Mouse (Mus musculus): ENCODE data around the gene Abhd10. TPM values are rescaled to one million over a fixed set of nuclear protein-coding genes. Genes with fewer than 3 reads are reported as not detected.

Abhd10 gene
- polyA plus RNA-seq, 1 experiment from 2014 or later = 29.3 TPM

DNA sequence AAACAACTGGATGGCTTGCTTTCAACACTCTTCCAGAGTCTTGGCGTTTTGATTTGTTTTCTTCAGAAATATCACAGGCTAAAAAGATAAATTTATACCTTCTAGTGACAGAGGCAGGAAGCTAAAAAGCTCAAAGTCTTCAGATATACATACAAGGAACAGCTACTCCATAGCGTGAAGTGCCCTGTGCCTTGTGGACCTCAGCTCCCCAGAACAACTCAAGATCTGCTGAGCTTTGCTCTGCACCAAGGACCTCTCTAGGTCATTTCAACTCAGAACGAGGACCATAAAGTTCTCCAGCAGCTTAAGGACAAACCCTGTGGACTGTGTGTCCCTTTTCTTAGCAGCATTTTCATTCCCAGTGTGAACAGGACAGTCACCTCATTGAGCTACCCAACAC lies 22.3 kb upstream of the Abhd10 start:
- no peaks in the 10 kb centered on the region for H3K27me3 ChIP-seq (replicated peaks)
- no peaks in the 10 kb centered on the region for H3K4me1 ChIP-seq
- H3K9me3 ChIP-seq = no peaks in the 10 kb centered on the region
- H3K36me3 ChIP-seq = peaks cover 9% of the 10 kb centered on the region; the same call in 1 of the 2 replicates
- H3K9ac ChIP-seq = no peak overlapping the region
- ATAC-seq (ENCODE audit: insufficient read depth, low FRiP score, low read depth) = no peak
- no peak overlapping the region for H3K4me3 ChIP-seq (replicated peaks)
- 88% methylated on average over 3 of the region's 3 CpGs for WGBS
- H3K27ac ChIP-seq = no peak overlapping the region
- H3K4me2 ChIP-seq = no peak overlapping the region

DNA sequence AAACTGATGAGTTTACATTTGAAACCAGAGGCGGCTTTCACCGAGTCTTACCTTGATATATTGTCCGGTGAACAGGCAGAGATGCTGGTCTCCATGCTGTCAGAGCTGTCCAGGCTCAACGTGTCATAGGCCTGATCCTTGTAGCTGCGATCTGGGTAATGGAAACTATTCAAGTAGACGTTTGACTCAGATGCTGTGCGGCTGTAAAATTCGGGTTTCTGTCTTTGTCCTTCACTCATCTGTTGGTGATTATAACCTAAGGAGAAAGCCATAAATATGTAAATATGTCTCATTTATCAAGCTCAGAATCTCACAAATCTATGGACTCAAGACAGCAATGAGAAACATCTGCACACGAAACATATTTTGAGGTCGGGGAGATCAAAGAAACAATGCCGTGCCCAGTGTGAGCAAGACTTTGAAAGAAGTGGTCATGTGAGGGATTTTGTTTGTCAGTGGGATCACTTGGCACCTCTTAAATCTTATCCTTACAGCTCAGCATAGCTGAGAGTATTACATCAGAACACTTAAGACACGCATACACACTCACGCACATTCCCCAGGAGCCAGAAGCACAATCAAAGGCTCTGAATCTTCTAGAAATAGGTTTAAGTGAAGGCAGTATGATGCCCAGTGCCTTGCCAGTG lies 20.2 kb upstream of the Abhd10 start:
- H3K9ac ChIP-seq = no peak overlapping the region
- H3K4me1 ChIP-seq = no peaks in the 10 kb centered on the region
- no peaks in the 10 kb centered on the region for H3K9me3 ChIP-seq
- WGBS = 81% methylated on average over 13 of the region's 13 CpGs
- no peak for ATAC-seq (ENCODE audit: insufficient read depth, low FRiP score, low read depth)
- H3K27ac ChIP-seq = no peak overlapping the region
- H3K27me3 ChIP-seq (replicated peaks) = no peaks in the 10 kb centered on the region
- no peak overlapping the region for H3K4me2 ChIP-seq
- H3K36me3 ChIP-seq = peaks cover 9% of the 10 kb centered on the region; the same call in 1 of the 2 replicates
- H3K4me3 ChIP-seq (replicated peaks) = no peak overlapping the region

GRCm38 (mm10) chr16:45761425-45761824 lies 18.7 kb upstream of the Abhd10 start:
- H3K4me2 ChIP-seq = no peak overlapping the region
- H3K9me3 ChIP-seq = no peaks in the 10 kb centered on the region
- no peak overlapping the region for H3K27ac ChIP-seq
- no peaks in the 10 kb centered on the region for H3K27me3 ChIP-seq (replicated peaks)
- no peaks in the 10 kb centered on the region for H3K4me1 ChIP-seq
- H3K9ac ChIP-seq = no peak overlapping the region
- ATAC-seq (ENCODE audit: insufficient read depth, low FRiP score, low read depth) = no peak
- peaks cover 9% of the 10 kb centered on the region; the same call in 1 of the 2 replicates for H3K36me3 ChIP-seq
- 60% methylated on average over 1 of the region's 1 CpGs for WGBS
- H3K4me3 ChIP-seq (replicated peaks) = no peak overlapping the region

- Histone ChIP-seq H3K9me3 (no peaks in the 10 kb centered on the region), H3K4me2 (no peak overlapping the region), H3K27ac (no peak overlapping the region), H3K4me1 (no peaks in the 10 kb centered on the region), H3K27me3 (replicated peaks) (no peaks in the 10 kb centered on the region), H3K9ac (no peak overlapping the region), H3K36me3 (peaks cover 5% of the 10 kb centered on the region; the same call in 1 of the 2 replicates), H3K4me3 (replicated peaks) (no peak overlapping the region)
- WGBS = 83% methylated on average over 9 of the region's 9 CpGs
- no peak for ATAC-seq (ENCODE audit: insufficient read depth, low FRiP score, low read depth)
Measured at GRCm38 (mm10) chr16:45758726-45759269, 16.0 kb upstream of the Abhd10 start.

- Histone ChIP-seq H3K27me3 (replicated peaks) (no peaks in the 10 kb centered on the region), H3K4me1 (no peaks in the 10 kb centered on the region), H3K4me3 (replicated peaks) (no peak overlapping the region), H3K4me2 (no peak overlapping the region), H3K36me3 (peaks cover 3% of the 10 kb centered on the region; the same call in 1 of the 2 replicates), H3K9ac (no peak overlapping the region), H3K27ac (no peak overlapping the region; the same call in 1 of the 2 replicates), H3K9me3 (no peaks in the 10 kb centered on the region)
- ATAC-seq (ENCODE audit: insufficient read depth, low FRiP score, low read depth) = no peak
- WGBS = 78% methylated on average over 12 of the region's 12 CpGs
Measured at GRCm38 (mm10) chr16:45757421-45758078, 14.8 kb upstream of the Abhd10 start.

- ATAC-seq (ENCODE audit: insufficient read depth, low FRiP score, low read depth) = no peak
- H3K4me2 ChIP-seq = no peak overlapping the region
- H3K9ac ChIP-seq = no peak overlapping the region
- H3K4me1 ChIP-seq = no peaks in the 10 kb centered on the region
- H3K27ac ChIP-seq = no peak overlapping the region
- H3K36me3 ChIP-seq = peaks cover 5% of the 10 kb centered on the region; the same call in 1 of the 2 replicates
- WGBS = 36% methylated on average over 9 of the region's 9 CpGs
- H3K4me3 ChIP-seq (replicated peaks) = no peak overlapping the region
- H3K27me3 ChIP-seq (replicated peaks) = no peaks in the 10 kb centered on the region
- H3K9me3 ChIP-seq = no peaks in the 10 kb centered on the region
Measured at GRCm38 (mm10) chr16:45756855-45757254, 14.1 kb upstream of the Abhd10 start.

DNA sequence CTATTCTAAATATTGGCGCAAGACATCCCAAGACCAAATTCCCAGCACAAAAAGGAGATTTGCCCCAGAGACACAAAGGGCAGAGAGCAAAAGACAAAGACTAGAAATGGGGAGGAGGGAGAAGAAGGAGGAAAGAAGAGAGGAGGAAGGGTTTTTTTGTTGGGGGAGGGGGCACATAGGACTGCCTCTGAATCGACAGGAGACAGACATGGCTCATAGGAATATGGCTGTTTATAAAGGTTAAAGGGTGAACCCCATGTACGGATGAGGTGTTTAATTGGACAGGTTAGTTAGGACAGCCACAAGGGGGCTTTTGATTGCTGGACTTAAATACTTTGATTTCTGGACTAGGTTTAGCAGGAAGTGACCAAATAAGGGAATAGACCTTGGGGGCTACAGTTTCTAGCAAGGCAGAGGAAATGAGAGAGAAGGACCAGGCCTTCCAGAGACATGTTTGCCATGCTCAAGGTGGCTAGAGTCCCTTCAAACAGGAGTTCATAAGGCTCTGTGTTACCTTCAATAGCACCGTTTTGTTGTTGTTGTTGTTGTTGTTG lies 913 bp upstream of the Abhd10 start:
- Histone ChIP-seq H3K4me2 (peak overlapping the region; percentile 57; the same call in 1 of the 2 replicates), H3K27ac (peak overlapping the region; percentile 93; the same call in 1 of the 2 replicates), H3K9ac (no peak overlapping the region), H3K4me1 (peaks cover 7% of the 10 kb centered on the region), H3K4me3 (replicated peaks) (no peak overlapping the region), H3K27me3 (replicated peaks) (no peaks in the 10 kb centered on the region), H3K36me3 (peaks cover 5% of the 10 kb centered on the region; the same call in 1 of the 2 replicates), H3K9me3 (no peaks in the 10 kb centered on the region)
- WGBS = 64% methylated on average over 4 of the region's 4 CpGs
- ATAC-seq (ENCODE audit: insufficient read depth, low FRiP score, low read depth) = no peak

DNA sequence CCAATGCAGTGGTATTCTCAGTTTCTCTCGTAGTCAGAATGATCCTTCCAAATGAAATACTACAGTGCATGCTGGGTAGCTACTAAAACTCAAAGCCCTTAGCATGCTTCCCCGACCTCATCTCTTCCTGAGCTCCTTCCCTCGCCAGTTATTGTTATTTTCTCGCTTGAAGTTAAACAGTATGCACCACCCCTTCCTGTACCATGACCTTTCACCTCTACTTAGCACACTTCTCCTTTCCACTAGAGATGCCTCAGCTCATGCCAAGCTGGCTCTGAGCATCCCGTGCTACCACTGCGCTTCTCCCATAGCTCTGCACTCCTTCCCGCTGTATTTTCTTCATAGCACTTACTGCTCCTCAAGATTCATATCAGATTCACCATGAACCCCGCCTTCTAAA lies 4.9 kb downstream of the Abhd10 start:
- H3K27me3 ChIP-seq (replicated peaks) = no peaks in the 10 kb centered on the region
- H3K9ac ChIP-seq = no peak overlapping the region
- no peaks in the 10 kb centered on the region for H3K9me3 ChIP-seq
- no peak overlapping the region for H3K27ac ChIP-seq
- peaks cover 7% of the 10 kb centered on the region for H3K4me1 ChIP-seq
- H3K4me2 ChIP-seq = no peak overlapping the region
- no peak overlapping the region for H3K4me3 ChIP-seq (replicated peaks)
- WGBS = 81% methylated on average over 8 of the region's 8 CpGs
- no peak for ATAC-seq (ENCODE audit: insufficient read depth, low FRiP score, low read depth)
- H3K36me3 ChIP-seq = peaks cover 16% of the 10 kb centered on the region; the same call in 1 of the 2 replicates

DNA sequence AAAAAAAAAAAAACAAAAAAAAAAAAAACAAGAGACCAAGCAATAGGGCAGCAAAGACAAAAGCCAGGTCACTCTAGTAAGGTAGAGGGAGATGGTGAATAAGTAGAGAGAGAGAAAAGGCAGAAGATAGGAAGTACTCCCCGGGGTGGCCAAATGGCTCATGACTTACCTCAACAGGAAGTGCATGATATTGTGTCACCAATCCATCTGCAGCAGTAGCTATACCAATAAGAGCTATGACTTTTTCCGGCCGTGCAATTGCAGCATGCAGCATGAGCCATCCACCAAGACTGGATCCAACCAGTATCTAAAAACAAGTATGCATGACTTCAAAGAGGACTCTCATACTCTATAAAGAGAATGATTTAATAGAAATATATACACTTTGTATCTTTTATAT lies 6.0 kb downstream of the Abhd10 start:
- Histone ChIP-seq H3K9ac (no peak overlapping the region), H3K36me3 (peaks cover 21% of the 10 kb centered on the region; the same call in 1 of the 2 replicates), H3K27me3 (replicated peaks) (no peaks in the 10 kb centered on the region), H3K4me3 (replicated peaks) (no peak overlapping the region), H3K9me3 (no peaks in the 10 kb centered on the region), H3K4me2 (no peak overlapping the region), H3K4me1 (peaks cover 7% of the 10 kb centered on the region), H3K27ac (no peak overlapping the region)
- WGBS = 92% methylated on average over 3 of the region's 3 CpGs
- ATAC-seq (ENCODE audit: insufficient read depth, low FRiP score, low read depth) = no peak

DNA sequence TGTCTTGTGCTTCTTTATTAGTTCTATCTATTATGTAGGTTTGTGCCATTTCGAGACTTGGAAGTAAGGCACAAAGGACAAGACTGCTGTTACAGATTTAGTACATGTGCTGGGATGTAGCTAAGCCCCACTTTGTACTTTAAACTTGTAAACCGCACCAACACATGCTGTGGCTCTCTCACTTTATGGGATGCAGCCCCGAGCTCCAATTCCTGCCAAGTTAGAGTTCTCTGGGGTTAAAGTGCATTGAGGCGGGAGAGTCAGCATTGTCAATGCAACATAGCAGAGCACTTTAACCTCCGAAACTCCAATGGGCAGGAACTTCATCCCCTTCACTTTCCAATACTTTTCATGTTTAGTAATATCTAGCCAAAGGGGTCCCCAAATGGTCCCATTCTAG lies 13.6 kb downstream of the Abhd10 start:
- Histone ChIP-seq H3K9me3 (no peaks in the 10 kb centered on the region), H3K27ac (no peak overlapping the region), H3K4me2 (no peak overlapping the region), H3K36me3 (0 out of 2 replicates have a peak, but pooled peaks cover 25% of the 10 kb centered on the region), H3K9ac (no peak overlapping the region), H3K4me1 (peaks cover 4% of the 10 kb centered on the region; the same call in 1 of the 2 replicates), H3K4me3 (replicated peaks) (no peak overlapping the region), H3K27me3 (replicated peaks) (no peaks in the 10 kb centered on the region)
- WGBS = 86% methylated on average over 5 of the region's 5 CpGs
- no peak for ATAC-seq (ENCODE audit: insufficient read depth, low FRiP score, low read depth)

DNA sequence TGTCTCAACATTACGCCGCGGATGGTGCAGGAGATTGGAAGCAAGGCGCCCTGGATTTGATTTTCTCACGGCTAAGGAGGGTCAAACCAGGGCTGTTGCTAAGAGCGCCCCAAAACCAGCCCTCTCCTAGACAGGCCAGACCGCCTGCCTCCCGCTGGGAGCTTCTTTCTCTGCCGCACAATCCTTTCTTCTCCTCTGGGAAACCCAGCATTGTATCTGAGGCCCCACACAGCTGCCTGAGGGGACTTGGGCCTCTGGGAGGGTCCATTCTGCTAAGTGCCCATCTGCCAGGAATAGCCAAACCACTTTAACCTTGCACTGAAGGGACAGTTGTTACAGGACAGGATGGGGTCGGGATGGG lies 18.0 kb downstream of the Abhd10 start:
- H3K4me1 ChIP-seq = peaks cover 12% of the 10 kb centered on the region; the same call in 1 of the 2 replicates
- H3K4me3 ChIP-seq (replicated peaks) = peak overlapping the region; percentile 50
- ATAC-seq (ENCODE audit: insufficient read depth, low FRiP score, low read depth) = peak; percentile 44; the same call in 1 of the 2 replicates
- no peaks in the 10 kb centered on the region for H3K9me3 ChIP-seq
- H3K27ac ChIP-seq = no peak overlapping the region
- no peaks in the 10 kb centered on the region for H3K27me3 ChIP-seq (replicated peaks)
- H3K9ac ChIP-seq = peak overlapping the region; percentile 32; the same call in 1 of the 2 replicates
- H3K4me2 ChIP-seq = peak overlapping the region; percentile 92
- WGBS = 6% methylated on average over 10 of the region's 10 CpGs
- 0 out of 2 replicates have a peak, but pooled peaks cover 2% of the 10 kb centered on the region for H3K36me3 ChIP-seq
